Mouse (Mus musculus): ENCODE results near the gene Allc.

GRCm38 (mm10) chr12:28598110-28598509, 15.8 kb upstream of the Allc start:
- TF ChIP-seq POLR2AphosphoS5 (IDR thresholded peaks at IDR 0.05; ENCODE audit: borderline replicate concordance, low read depth, low read length) (no peak), CTCF (IDR thresholded peaks at IDR 0.05 in 2 of 3, conservative IDR thresholded peaks at IDR 0.05 in 1 of 3; ENCODE audit: control insufficient read depth in 1 of 3, insufficient read depth in 1 of 3, low read depth in 2 of 3, low read length in 3 of 3, poor library complexity in 1 of 3, severe bottlenecking in 1 of 3) (no peak)

Data from MEL (cell line).